In genomic region chr19:14679776-14680175, GRCm38 (mm10) we compare ENCODE assay signal across 15 mouse cellular contexts.
"Had no signal": no experiment of that assay in that cellular context is flagged by ENCODE, and none has a peak within 500 bp of the region (broad histone marks: within the 10 kb centered on the region; RNA-seq: fewer than 3 reads in every experiment).

No protein-coding gene starts in this region.

- DNase-seq: lung, adult 18-20 months; lung, embryonic 14.5 days; lung, postnatal 10 days; lung, postnatal 4 days; right cerebral cortex, postnatal 25 days; right cerebral cortex, postnatal 4 days; spleen, adult 18-20 months; thymus, adult 18-20 months; thymus, postnatal 14 days; thymus, postnatal 36 days had no signal

- H3K4me2 ChIP-seq: lung, embryonic 14.5 days; midbrain, embryonic 13.5 days; midbrain, embryonic 15.5 days; neural tube, embryonic 13.5 days had no signal

- ATAC-seq: midbrain, embryonic 13.5 days; midbrain, embryonic 15.5 days had no signal

- H3K9ac ChIP-seq: lung, embryonic 14.5 days; midbrain, embryonic 13.5 days; midbrain, embryonic 15.5 days; neural tube, embryonic 13.5 days had no signal

- H3K4me3 ChIP-seq: midbrain, embryonic 10.5 days; midbrain, embryonic 13.5 days; midbrain, embryonic 15.5 days; myocyte; neural tube, embryonic 13.5 days had no signal

- H3K4me1 ChIP-seq: midbrain, embryonic 13.5 days; midbrain, embryonic 15.5 days; neural tube, embryonic 13.5 days had no signal

- H3K36me3 ChIP-seq: midbrain, embryonic 10.5 days; midbrain, embryonic 13.5 days; midbrain, embryonic 15.5 days; neural tube, embryonic 13.5 days had no signal

- H3K27ac ChIP-seq: midbrain, embryonic 10.5 days; midbrain, embryonic 13.5 days; midbrain, embryonic 15.5 days; neural tube, embryonic 13.5 days had no signal

- H3K9me3 ChIP-seq: midbrain, embryonic 10.5 days; midbrain, embryonic 13.5 days; midbrain, embryonic 15.5 days; neural tube, embryonic 13.5 days had no signal

- H3K27me3 ChIP-seq: midbrain, embryonic 15.5 days; neural tube, embryonic 13.5 days had no signal
